Mouse (Mus musculus): ENCODE results near the gene Fbxw21. TPM values are rescaled to one million over a fixed set of nuclear protein-coding genes. Genes with fewer than 3 reads are reported as not detected.

Gene Fbxw21
- total RNA-seq, 2 experiments from 2014 or later: not detected

DNA sequence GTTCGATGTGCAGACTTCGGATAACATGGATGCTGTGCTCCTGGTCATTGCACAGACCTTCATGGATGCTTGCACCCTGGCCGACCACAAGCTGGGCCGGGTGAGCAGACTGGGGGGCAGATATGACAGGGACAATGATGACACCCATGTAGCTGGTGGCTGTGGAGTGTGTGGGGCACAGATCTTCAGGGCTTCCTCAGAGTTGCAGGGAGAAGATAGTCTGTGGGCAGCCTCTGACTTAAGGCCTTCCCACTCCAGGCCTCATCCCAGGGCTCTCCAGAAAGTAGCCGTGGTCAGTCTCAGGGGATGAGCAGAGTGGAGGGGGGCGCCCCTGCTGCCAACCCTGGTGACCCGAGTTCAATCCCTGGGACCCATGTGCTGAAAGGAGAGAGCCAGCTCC lies 47.0 kb downstream of the Fbxw21 start:
- intact Hi-C loops (cut with DNase I): no loop called here
- no peak for DNase-seq (ENCODE audit: low spot score in 2 of 2)

DNA sequence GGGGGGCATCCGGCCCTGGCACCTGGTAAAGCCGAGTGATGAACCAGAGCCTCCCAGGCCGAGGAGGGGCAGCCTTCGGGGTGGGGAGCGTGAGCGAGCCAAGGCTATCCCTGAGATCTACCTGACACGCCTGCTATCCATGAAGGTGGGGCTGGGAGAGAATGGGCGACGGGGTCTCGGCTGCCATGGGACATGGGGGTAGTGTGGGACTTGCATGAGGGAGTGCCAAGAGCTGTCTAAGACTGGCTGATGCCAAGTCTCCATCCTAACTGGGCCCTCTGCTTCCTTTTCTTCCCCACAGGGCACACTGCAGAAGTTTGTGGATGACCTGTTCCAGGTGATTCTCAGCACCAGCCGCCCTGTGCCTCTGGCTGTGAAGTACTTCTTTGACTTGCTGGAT lies 47.6 kb downstream of the Fbxw21 start:
- no peak for DNase-seq (ENCODE audit: low spot score in 2 of 2)
- intact Hi-C loops (cut with DNase I): no loop called here

DNA sequence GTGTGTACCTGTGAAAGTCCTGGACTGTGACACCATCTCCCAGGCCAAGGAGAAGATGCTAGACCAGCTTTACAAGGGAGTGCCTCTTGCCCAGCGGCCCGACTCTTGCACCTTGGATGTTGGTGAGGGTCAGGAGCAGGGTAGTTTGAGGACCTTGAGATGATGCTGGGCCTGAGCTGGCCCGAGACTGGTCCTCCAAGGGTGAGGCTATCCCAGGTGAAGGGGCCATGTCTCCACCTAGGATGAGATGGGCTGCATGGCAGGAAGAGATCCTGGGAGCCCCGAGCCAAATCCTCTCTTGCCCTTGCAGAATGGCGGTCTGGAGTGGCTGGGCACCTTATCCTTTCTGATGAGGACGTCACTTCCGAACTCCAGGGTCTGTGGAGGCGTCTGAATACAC lies 48.5 kb downstream of the Fbxw21 start:
- intact Hi-C loops (cut with DNase I): no loop called here
- no peak for DNase-seq (ENCODE audit: low spot score in 2 of 2)

DNA sequence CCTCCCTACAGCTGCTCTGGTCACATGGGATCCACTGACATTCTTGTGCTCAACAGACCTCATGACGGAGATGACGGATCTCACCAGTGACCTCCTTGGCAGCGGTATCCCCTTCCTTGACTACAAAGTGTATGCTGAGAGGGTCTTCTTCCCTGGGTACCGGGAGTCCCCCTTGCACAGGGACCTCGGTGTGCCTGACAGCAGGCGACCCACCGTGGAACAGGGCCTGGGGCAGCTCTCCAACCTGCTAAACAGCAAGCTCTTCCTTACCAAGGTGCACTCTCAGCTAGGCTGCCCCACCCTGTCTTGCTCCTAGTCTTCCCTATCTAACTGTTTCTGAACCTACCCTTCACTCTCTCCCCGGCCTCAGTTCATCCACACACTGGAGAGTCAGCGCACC lies 50.2 kb downstream of the Fbxw21 start:
- intact Hi-C loops (cut with DNase I): no loop called here
- DNase-seq (ENCODE audit: low spot score in 2 of 2): no peak

DNA sequence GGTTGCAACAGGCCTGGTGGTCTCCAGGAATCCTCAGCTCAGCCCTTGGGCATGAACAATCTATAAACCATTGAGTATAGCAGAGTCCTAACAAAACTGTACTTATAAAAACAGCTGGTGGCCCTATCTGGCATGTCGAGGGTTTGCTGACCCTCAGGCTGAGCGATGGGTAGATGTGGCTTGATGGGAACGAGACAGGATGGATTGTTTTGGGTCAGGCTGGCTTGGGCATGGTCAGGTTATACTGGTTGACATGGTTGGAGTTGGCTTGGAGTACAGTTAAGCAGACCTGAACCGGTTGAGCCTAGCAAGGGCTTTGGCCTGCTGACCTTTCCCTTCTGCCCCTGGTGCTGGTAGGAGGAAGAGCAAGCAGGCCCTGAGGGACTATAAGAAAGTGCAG lies 50.7 kb downstream of the Fbxw21 start:
- intact Hi-C loops (cut with DNase I): no loop called here
- no peak for DNase-seq (ENCODE audit: low spot score in 2 of 2)

DNA sequence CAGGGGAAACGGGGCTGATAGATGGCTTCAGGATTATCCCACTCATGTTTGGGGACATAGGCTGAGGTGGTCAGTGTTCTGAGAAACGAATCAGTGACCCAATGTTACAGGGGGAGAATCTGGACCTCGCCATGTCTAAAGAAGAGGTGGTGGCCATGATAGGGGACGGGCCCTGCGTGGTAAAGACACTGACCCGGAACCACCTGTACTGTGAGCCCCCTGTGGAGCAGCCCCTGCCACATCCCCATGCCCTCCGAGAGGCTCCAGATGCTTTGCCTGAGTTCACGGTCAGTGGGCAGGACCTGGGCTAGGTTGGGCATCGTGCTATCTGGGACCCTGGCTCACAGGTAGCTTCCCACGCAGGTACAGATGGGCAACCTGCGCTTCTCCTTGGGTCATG lies 51.6 kb downstream of the Fbxw21 start:
- DNase-seq (ENCODE audit: low spot score in 2 of 2): no peak
- intact Hi-C loops (cut with DNase I): no loop called here

DNA sequence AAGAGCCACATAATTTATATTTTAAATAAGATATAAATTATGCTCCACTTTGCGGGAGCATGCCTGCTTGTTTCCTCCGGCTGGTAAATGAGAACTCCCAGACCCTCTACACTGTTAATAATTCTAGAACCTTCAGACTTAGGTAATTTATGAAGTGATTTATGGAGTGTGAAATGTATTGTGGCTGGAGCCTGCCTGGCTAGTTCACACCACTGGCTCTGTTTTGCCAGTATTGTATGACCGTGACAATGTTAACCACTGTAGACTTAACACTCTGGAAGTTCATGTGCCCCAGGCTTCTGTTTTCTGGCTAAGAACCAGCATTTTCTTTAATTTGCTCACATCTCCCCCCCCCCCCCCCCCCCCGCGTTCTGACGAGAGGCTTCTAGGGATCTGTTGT lies 54.5 kb downstream of the Fbxw21 start:
- no peak for DNase-seq (ENCODE audit: low spot score in 2 of 2)
- intact Hi-C loops (cut with DNase I): no loop called here

DNA sequence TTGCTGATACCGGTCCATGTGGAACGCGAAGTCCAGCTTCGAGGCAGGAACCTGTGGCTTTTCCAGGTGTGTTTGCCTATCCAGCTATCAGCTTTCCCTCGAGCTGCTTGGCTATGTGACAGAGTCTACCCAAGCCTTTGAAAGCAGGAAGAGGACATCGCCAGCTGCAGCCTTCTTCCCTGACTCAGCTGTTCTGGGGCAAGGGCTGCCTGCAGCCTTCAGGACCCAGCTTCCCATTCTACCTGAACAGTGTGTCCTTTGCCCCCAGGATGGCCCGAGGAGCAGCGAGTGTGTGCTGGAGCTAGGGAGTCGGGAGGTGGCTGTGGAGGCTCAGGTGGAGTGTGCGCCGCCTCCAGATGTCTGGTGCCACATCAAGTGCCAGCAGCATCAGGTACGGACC lies 56.2 kb downstream of the Fbxw21 start:
- intact Hi-C loops (cut with DNase I): no loop called here
- DNase-seq (ENCODE audit: low spot score in 2 of 2): no peak

DNA sequence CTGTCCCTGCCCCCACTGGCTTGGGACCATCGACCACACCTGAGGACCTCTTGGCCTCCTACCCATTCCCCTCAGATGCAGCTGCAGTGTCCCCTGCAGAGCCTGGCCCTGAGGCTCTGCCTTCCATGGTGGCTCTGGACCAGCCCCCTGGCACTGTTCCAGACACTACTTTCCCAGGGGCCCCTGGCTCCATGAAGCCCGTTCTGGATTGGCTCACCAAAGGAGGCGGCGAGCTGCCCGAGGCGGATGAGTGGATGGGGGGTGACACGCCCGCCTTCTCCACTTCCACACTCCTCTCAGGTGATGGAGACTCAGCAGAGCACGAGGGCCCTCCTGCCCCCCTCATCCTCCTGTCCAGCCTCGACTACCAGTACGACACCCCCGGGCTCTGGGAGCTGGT lies 56.8 kb downstream of the Fbxw21 start:
- DNase-seq (ENCODE audit: low spot score in 2 of 2): peak; percentile 32 to 40

DNA sequence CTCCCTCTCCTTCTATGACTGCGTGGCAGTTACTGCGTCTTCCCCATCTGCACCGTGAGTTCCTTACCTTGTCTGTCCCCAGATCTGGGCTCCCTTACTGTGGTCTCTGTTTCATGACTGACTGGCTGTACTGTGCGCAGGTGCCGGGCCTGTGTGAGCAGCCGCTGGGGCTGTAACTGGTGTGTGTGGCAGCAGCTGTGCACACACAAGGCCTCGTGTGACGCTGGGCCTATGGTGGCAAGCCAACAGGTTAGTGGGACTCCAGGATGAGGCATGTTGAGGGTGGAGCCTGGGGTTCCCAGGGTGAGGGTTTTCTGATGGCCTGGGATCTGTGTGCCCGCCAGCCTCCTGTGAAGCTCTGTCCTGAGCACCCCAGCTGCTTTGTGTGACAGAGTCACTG lies 57.8 kb downstream of the Fbxw21 start:
- intact Hi-C loops (cut with DNase I): no loop called here
- DNase-seq (ENCODE audit: low spot score in 2 of 2): no peak

More for the DNA sequence above, 56.8 kb downstream of the Fbxw21 start:
- intact Hi-C loops (cut with DNase I): no loop called here

DNA sequence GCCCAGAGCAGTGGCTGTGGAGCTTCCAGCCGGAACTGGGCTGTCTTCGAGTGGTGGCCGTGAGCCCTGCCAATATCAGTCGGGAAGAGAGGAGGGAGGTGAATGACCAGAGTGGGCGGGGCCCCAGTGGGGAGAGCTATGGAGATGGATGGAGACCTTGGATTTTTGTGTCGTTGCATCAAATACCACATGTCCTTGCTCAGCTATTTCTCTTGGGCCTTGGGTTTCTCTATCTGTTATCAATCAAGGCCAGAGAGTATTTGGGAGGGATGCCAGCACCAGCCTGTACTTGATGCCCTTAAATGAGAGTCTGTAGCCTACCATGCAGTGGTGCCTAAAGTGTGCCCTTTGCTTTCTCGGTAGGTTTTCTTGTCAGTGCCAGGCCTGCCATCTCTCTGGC lies 58.6 kb downstream of the Fbxw21 start:
- intact Hi-C loops (cut with DNase I): no loop called here
- no peak for DNase-seq (ENCODE audit: low spot score in 2 of 2)

DNA sequence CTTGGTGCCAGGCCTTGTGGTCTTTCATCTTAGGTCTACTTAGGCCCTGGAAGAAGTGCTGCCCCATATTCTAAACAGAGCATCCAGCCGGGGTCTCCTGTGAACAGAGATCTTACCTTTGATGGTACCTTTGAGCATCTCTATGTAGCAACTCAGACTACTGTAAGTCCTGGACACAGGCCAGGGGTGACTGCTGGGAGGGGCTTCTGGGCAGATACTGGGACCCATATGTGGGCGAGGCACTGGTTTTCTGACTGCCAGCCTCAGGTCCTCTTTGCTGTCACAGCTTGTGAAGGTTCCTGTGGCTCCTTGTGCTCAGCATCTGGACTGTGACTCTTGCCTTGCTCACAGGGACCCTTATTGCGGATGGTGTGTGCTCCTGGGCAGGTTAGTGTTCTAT lies 59.3 kb downstream of the Fbxw21 start:
- DNase-seq (ENCODE audit: low spot score in 2 of 2): no peak
- intact Hi-C loops (cut with DNase I): no loop called here

DNA sequence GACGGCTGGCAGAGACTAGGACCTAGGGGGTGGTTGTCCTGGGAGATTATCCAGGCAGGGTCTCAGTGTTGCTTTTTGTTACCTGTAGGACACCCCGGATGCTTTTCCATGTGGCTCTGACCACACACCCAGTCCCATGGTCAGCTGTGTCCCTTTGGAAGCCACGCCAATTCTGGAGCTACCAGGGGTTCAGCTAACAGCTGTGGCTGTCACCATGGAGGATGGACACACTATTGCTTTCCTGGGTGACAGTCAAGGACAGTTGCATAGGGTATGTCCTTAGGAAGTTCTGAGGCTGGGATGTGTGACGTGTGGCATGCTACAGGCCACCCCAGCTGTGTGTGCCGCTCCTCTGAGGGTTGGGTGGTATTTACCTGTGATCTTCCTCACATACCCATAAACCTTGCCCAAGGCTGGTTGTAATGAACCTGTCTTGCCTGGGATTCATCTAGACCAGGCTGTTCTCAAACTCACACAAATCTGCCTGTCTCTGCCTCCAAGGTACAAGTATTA lies 59.9 kb downstream of the Fbxw21 start:
- DNase-seq (ENCODE audit: low spot score in 2 of 2): no peak
- intact Hi-C loops (cut with DNase I): no loop called here

DNA sequence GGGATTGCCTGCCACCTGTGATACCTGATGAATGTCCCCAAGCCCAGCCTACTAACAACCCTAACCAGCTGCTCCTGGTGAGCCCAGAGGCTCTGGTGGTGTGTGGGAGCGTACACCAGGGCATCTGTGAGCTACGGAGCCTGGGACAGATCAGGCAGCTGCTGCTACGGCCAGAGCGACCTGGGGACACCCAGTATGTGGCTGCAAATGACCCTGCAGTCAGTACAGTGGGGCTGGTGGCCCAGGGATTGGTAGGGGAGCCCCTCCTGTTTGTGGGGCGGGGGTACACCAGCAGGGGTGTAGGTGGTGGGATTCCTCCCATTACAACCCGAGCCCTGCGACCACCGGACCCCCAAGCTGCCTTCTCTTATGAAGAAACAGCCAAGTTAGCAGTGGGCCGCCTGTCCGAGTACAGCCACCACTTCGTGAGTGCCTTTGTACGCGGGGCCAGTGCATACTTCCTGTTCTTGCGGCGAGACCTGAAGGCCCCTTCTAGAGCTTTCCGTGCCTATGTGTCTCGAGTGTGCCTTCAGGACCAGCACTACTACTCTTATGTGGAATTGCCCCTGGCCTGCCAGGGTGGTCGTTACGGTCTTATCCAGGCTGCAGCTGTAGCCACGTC lies 61.4 kb downstream of the Fbxw21 start:
- intact Hi-C loops (cut with DNase I): no loop called here
- DNase-seq (ENCODE audit: low spot score in 2 of 2): no peak

DNA sequence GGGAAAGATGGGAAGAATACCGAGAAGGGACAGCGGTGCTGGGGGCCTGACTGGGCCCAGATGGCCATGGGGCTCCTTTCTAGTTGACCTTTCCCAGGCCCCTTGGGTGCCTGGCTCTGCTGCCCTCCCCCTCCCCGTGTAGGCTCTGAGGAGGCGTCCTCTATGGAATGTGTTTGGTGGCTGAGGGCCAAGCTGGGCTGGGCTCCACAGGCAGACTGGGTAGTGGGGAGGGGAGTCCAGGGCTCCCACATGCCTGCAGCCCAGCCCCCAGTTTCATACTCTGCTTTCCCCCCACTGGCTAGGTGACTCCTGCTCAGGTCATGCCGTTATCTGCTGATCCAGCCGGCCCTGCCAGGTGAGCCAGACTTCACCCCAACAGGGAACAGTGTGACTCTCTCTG lies 62.9 kb downstream of the Fbxw21 start:
- DNase-seq (ENCODE audit: low spot score in 2 of 2): peak; percentile 30 to 31
- intact Hi-C loops (cut with DNase I): no loop called here

DNA sequence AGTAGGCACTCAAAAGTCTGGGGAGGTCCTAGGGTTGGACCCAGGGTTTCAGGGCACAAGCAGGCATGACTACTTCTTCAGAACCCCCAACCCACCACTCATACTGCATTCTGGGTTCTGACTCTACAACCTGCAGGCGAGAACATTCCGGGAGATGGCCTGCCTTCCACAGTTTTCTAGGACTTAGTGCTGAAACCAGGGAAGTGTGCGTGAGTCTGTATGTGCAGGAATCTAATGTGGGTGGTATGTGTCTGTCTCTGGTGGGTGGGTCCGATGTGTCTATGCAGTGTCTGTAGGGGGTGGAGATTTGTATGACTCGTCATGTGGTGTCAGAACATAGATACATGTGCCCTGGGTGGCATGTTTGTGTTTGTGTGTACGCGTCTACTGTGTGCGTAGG lies 63.5 kb downstream of the Fbxw21 start:
- DNase-seq (ENCODE audit: low spot score in 2 of 2): peak in 1 of 2 experiments; percentile 28
- intact Hi-C loops (cut with DNase I): no loop called here

DNA sequence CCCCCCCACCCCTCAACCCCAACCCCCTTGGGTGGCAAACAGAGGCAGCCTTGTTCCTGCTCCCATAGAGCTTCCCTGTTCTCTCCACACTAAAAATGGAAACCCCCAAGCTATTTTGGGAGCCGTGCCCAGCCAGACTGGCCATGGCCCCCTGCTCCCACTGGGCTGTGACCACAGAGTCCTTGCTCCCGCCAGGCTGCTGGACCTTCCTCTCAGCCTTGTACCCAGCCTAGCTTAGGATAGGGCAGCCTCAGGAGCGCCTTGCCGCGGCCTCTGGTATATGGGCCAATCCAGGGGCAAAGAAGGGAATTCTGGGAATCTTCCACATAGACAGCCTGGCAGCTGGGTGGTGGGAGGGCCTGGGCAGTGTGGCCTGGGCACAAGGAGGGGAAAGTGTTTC lies 64.0 kb downstream of the Fbxw21 start:
- peak; percentile 48 to 76 for DNase-seq (ENCODE audit: low spot score in 2 of 2)
- intact Hi-C loops (cut with DNase I): no loop called here

DNA sequence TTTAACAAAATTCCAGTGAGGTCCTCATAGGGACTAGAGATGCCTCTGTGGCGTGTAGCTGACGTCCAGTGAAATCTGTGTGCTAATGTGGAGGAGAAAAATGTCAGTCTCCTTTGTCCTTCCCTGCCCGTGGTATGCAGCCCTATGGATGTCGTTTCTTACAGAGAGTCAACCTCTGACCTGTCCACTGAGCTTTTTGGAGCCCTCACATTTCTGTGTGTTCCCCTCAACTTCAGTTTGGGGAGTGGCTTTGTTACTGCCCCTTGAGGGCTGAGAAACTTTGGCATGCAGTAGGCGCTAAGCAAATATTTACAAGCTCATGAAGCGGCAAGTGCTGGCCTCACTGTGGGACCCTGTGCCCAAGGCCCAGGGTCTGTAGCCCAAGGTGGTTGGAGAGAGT lies 64.5 kb downstream of the Fbxw21 start:
- DNase-seq (ENCODE audit: low spot score in 2 of 2): no peak
- intact Hi-C loops (cut with DNase I): no loop called here

DNA sequence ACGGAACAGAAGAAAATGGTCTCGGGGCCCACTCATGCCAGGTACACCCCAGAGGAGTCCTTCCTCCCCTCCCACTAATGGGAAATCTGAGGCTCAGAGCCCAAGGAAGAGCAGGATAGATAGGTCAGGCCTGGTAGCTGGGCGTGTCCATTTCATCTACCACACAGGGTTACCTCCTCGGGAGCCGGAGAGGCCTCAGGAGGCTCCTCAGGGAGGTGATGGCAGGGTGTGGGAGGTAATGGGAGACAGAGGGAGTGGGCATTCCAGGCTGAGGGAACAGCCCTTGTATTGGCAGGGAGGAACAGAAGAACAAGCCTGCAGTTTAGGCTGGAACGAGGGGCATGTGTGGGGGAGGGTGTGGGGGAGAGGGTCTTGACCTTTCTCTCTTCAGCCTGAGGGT lies 65.0 kb downstream of the Fbxw21 start:
- intact Hi-C loops (cut with DNase I): no loop called here
- no peak for DNase-seq (ENCODE audit: low spot score in 2 of 2)

DNA sequence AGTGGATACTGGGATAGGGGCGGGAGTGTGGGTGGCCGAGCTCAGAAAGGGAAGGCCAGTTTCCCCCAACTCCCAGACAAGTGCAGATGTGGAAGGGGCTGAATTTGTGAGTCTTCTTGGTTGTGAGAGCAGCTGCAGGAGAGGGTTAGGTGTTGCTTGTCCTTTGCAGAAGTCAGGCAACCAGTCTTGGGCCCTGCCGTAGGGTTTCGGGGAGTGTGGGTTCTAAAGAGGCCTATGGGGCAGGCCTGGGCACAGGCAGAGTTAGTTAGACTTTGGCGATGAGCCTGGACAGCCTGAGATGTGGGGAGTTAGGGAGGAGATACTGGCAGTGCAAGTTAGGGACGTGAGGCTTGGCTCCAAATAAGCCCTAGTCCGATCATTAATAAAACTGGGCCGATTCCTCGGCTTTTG lies 65.6 kb downstream of the Fbxw21 start:
- intact Hi-C loops (cut with DNase I): no loop called here
- DNase-seq (ENCODE audit: low spot score in 2 of 2): peak in 1 of 2 experiments; percentile 40

DNA sequence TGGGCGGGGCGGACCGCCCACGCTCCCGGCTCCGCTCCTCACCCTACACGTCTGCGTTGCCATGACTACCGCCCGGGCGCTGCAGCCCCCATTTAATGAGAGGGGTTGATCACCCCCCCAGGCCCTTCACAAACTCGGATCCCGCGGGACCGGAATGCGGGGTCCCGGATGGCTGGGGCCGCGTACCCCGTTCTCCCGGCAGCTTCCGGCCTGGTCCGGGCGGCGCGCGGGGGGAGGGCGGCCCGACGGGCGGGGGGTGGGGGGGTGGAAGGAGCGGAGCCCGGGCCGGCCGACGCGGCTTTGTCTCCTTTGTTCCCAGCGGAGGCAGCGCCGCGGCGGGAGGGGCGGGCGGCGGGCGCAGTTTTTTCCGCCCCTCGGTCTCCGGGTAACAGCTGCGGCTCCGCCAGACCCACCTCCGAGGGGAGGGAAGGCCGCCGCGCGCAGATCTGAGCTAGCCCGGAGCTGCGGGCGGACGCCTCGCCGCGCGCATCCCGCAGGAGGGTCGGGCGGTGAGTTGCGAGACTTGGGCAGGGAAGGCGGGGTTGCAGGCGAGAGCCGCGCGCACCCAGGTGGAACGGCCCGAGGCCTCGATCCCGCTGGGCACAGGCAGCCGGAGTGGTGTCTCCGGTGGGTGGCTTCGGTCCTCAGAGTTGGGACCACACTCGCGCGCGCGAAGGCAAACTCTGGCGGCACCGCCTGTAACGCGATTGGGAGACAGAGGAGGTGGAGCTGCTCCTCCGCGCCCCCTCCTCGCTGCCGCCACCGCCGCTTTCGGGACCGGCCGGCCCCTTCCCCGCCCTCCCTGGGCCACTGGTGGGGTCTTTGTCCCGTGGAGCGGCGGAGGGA lies 66.5 kb downstream of the Fbxw21 start, which contains the start of gene Plxnb1:
Plxnb1 (plus strand) TSS at position 253 of the 846 bp plus-strand sequence.
- intact Hi-C loops (cut with DNase I): no loop called here
- peak; percentile 62 to 68 for DNase-seq (ENCODE audit: low spot score in 2 of 2)

Measured in left cerebral cortex, postnatal 25 days (tissue).